Mouse (Mus musculus) myocyte (in vitro differentiated cells): ENCODE measurements around the gene Mfsd6l. TPM values are rescaled to one million over a fixed set of nuclear protein-coding genes. Genes with fewer than 3 reads are reported as not detected.

Experiments used
- H3K27me3 ChIP-seq: one replicate; pipeline ENCODE4 v1.6.1; 2011; ENCODE audit not compliant: control insufficient read depth, insufficient read depth, insufficient read length
- H3K36me3 ChIP-seq: one replicate; pipeline ENCODE4 v1.6.1; 2011; ENCODE audit not compliant: control insufficient read depth, insufficient read depth
- H3K4me2 ChIP-seq: one replicate; pipeline ENCODE4 v1.6.1; 2011; ENCODE audit warnings: low read depth, control low read depth
- H3K4me3 ChIP-seq: one replicate; pipeline ENCODE4 v1.5.1; 2011; ENCODE audit warnings: mild to moderate bottlenecking, control low read depth, moderate library complexity
- H3K79me2 ChIP-seq: one replicate; pipeline ENCODE4 v1.6.1; 2011; ENCODE audit not compliant: control insufficient read depth, insufficient read depth
- H3ac ChIP-seq: one replicate; pipeline ENCODE4 v1.6.1; 2011; ENCODE audit not compliant: control insufficient read depth, insufficient read length
- CEBPB ChIP-seq: IDR thresholded peaks from 2 replicates; pipeline ENCODE4 v1.6.1; 2011; ENCODE audit warnings: mild to moderate bottlenecking, moderate library complexity; ENCODE audit not compliant: poor library complexity, insufficient read depth, severe bottlenecking
- E2F4 ChIP-seq: IDR thresholded peaks from one replicate; pipeline ENCODE4 v1.6.1; 2011; ENCODE audit warnings: mild to moderate bottlenecking, control low read depth, moderate library complexity; ENCODE audit not compliant: insufficient read depth
- MAX ChIP-seq: IDR thresholded peaks from one replicate; pipeline ENCODE4 v1.6.1; 2011; ENCODE audit warnings: low read depth, mild to moderate bottlenecking, control low read depth
- MYOD1 ChIP-seq, 3 experiments: IDR thresholded peaks; one replicate each; pipeline ENCODE4 v1.6.1; 2011; ENCODE audit warnings: control low read depth in 2 of 3, low read depth in 2 of 3, mild to moderate bottlenecking in 2 of 3, moderate library complexity in 1 of 3; ENCODE audit not compliant: insufficient read length in 2 of 3, control insufficient read depth in 1 of 3
- MYOG ChIP-seq, 3 experiments: IDR thresholded peaks; one replicate each; pipeline ENCODE4 v1.6.1; 2011; ENCODE audit warnings: control low read depth in 2 of 3, low read depth in 2 of 3, mild to moderate bottlenecking in 2 of 3; ENCODE audit not compliant: insufficient read length in 2 of 3, control insufficient read depth in 1 of 3, insufficient read depth in 1 of 3
- POLR2A ChIP-seq: IDR thresholded peaks from one replicate; pipeline ENCODE4 v1.6.1; 2011; ENCODE audit warnings: low read depth, mild to moderate bottlenecking, control low read depth, moderate library complexity; ENCODE audit not compliant: insufficient read length
- POLR2AphosphoS2 ChIP-seq: IDR thresholded peaks from one replicate; pipeline ENCODE4 v1.6.1; 2011; ENCODE audit warnings: low read depth, control low read depth; ENCODE audit not compliant: insufficient read length
- REST ChIP-seq: IDR thresholded peaks from one replicate; pipeline ENCODE4 v1.6.1; 2011; ENCODE audit warnings: mild to moderate bottlenecking, control low read depth, moderate library complexity; ENCODE audit not compliant: insufficient read depth, insufficient read length
- SRF ChIP-seq: IDR thresholded peaks from one replicate; pipeline ENCODE4 v1.6.1; 2011; ENCODE audit warnings: low read depth; ENCODE audit not compliant: control insufficient read depth, insufficient read length
- TCF12 ChIP-seq: IDR thresholded peaks from one replicate; pipeline ENCODE4 v1.6.1; 2011; ENCODE audit warnings: mild to moderate bottlenecking, control low read depth; ENCODE audit not compliant: poor library complexity, insufficient read depth, severe bottlenecking
- TCF3 ChIP-seq: IDR thresholded peaks from one replicate; pipeline ENCODE4 v1.6.1; 2011; ENCODE audit warnings: low read depth, control low read depth; ENCODE audit not compliant: insufficient read length
- USF1 ChIP-seq: IDR thresholded peaks from one replicate; pipeline ENCODE4 v1.6.1; 2011; ENCODE audit warnings: low read depth, mild to moderate bottlenecking, control low read depth, moderate library complexity
- polyA plus RNA-seq: library from polyadenylated mRNA; unstranded; fragments of >200 nt; fragmentation: generic; extraction: Trizol; gene quantifications from one replicate; pipeline ENCODE4 v1.2.1, GENCODE M21; 2012; ENCODE audit warnings: missing spikeins

The Mfsd6l gene
- polyA plus RNA-seq, 1 experiment, result not detected

DNA sequence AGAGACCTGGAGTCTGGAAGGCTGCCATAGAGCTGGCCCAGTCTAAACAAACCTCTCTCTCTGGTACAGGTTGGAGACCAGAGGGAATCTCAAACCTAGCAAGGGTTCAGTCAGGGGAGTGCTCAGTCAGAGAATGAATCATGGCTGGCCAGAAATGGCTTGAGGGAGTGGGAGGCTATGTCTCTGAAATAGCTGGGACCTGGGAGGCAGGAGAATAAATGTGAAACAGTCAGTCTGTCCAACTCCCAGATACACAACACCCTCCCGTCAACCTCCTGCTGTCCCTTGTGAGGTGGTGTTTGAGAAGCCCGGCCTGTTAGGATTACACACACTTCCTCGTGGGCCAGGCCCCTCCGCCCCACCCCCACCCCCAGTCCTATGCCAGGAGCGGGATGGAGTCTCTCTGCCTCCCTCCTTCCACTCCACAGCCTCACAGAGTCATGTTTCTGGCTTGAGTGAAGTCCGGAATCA lies 44.6 kb downstream of the Mfsd6l start:
- H3K4me2 ChIP-seq, result no peak overlapping the region
- no peaks in the 10 kb centered on the region for H3K36me3 ChIP-seq
- H3K79me2 ChIP-seq, result no peaks in the 10 kb centered on the region

DNA sequence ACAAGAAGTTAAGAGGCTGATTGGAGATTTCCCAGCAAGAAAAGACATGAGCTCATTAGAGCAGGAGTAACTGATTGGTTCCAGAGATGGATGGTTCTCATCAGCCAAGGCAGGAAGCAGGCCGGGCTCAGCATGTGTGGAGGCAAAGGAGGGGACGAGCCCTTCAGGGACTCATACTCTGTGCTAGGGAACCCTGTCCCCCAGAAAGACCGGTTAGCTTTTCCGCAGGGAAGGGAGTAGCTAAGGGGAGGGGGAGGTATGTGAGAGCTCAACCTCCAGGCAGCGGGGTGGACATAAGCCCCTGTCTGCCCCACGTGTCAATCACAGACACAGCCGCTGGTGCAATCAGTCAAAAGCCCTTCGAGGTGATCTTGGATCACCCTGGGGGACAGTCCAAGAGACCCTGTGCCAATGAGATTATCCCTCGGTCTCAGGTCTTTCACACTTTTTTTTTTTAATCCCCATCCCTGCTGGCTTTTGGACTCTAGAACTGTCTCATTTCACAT lies 45.6 kb downstream of the Mfsd6l start:
- Histone ChIP-seq H3K79me2 (no peaks in the 10 kb centered on the region), H3K4me3 (no peak overlapping the region), H3ac (no peak overlapping the region), H3K27me3 (no peaks in the 10 kb centered on the region), H3K36me3 (no peaks in the 10 kb centered on the region), H3K4me2 (no peak overlapping the region)
- TF ChIP-seq POLR2A (no peak), CEBPB (no peak), E2F4 (no peak), POLR2AphosphoS2 (no peak), TCF3 (no peak), REST (no peak), USF1 (no peak), MAX (no peak), TCF12 (no peak), SRF (no peak), MYOG (IDR thresholded peaks at IDR 0.05; ENCODE audit: control insufficient read depth in 1 of 3, insufficient read depth in 1 of 3, insufficient read length in 2 of 3, low read depth in 2 of 3) (no peak), MYOD1 (IDR thresholded peaks at IDR 0.05; ENCODE audit: control insufficient read depth in 1 of 3, insufficient read length in 2 of 3, low read depth in 2 of 3) (no peak)

More for the DNA sequence above, 44.6 kb downstream of the Mfsd6l start:
- Histone ChIP-seq H3K27me3 (no peaks in the 10 kb centered on the region), H3ac (no peak overlapping the region), H3K4me3 (no peak overlapping the region)
- TF ChIP-seq USF1 (no peak), MYOG (IDR thresholded peaks at IDR 0.05; ENCODE audit: control insufficient read depth in 1 of 3, insufficient read depth in 1 of 3, insufficient read length in 2 of 3, low read depth in 2 of 3) (no peak), POLR2AphosphoS2 (no peak), TCF3 (no peak), REST (no peak), POLR2A (no peak), TCF12 (no peak), CEBPB (no peak), MAX (no peak), MYOD1 (IDR thresholded peaks at IDR 0.05; ENCODE audit: control insufficient read depth in 1 of 3, insufficient read length in 2 of 3, low read depth in 2 of 3) (no peak), E2F4 (no peak), SRF (no peak)

DNA sequence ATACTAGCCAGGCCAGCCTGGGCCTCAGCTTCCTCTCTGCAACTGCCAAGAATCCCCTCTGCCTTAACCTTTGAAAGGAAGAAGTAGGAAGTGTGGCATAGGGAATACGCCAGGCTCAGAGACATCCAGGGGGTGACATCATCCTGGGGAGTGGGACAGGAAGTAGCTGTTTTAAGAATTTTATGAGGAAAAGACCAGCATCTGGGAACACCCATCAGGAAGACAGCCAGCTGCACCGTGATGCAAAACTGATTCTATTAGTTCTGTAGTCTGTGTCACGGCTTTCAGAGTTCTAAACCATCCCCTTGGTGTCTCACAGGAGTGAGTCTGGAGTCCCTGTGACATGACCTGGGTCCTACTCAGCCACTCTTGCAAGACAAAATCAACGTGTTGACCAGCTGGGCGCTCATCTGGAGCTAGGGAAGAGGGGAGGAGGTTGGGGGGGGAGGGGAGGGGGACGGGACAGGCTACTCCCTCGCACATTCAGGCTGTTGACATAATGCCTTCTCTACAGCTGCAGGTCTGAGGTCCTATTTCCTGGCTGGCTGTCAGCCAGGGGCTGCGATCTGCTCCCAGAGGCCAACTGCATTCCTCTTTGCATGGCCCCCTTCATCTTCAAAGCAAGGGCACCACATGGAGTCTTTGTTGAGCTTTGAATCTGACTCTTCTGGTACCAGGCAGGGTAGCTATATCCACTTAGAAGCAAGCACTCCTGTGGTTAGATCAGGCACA lies 46.4 kb downstream of the Mfsd6l start:
- Histone ChIP-seq H3K4me3 (no peak overlapping the region), H3K27me3 (no peaks in the 10 kb centered on the region), H3K4me2 (no peak overlapping the region), H3ac (no peak overlapping the region), H3K36me3 (no peaks in the 10 kb centered on the region), H3K79me2 (no peaks in the 10 kb centered on the region)
- TF ChIP-seq MYOD1 (IDR thresholded peaks at IDR 0.05; ENCODE audit: control insufficient read depth in 1 of 3, insufficient read length in 2 of 3, low read depth in 2 of 3) (no peak), MYOG (IDR thresholded peaks at IDR 0.05; ENCODE audit: control insufficient read depth in 1 of 3, insufficient read depth in 1 of 3, insufficient read length in 2 of 3, low read depth in 2 of 3) (no peak), MAX (no peak), SRF (no peak), POLR2AphosphoS2 (no peak), TCF3 (no peak)

DNA sequence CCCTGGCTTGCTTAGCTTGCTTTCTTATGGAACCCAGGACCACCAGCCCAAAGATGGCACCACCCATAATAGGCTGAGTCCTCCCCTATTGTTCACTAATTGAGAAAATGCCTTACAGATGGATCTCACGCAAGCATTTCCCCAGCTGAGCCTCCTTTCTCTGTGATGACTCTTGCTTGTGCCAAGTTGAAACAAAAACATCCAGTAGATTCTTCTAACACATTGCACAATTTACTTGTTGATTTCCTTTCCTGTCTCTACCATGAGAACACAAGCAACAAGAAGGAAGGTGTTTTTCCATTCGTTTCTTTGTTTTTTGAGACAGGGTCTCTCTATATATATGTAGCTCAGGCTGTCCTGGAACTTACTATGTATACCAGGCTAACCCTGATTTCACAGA lies 51.1 kb downstream of the Mfsd6l start:
- Histone ChIP-seq H3K4me3 (no peak overlapping the region), H3K4me2 (no peak overlapping the region), H3ac (no peak overlapping the region), H3K79me2 (no peaks in the 10 kb centered on the region), H3K27me3 (no peaks in the 10 kb centered on the region), H3K36me3 (no peaks in the 10 kb centered on the region)
- no peak for TF ChIP-seq MYOG (IDR thresholded peaks at IDR 0.05; ENCODE audit: control insufficient read depth in 1 of 3, insufficient read depth in 1 of 3, insufficient read length in 2 of 3, low read depth in 2 of 3)
- no peak for TF ChIP-seq E2F4
- no peak for TF ChIP-seq SRF
- TF ChIP-seq POLR2A, result no peak
- TF ChIP-seq TCF3, result no peak
- no peak for TF ChIP-seq TCF12
- TF ChIP-seq POLR2AphosphoS2, result no peak
- TF ChIP-seq USF1, result no peak
- TF ChIP-seq MYOD1 (IDR thresholded peaks at IDR 0.05; ENCODE audit: control insufficient read depth in 1 of 3, insufficient read length in 2 of 3, low read depth in 2 of 3), result no peak
- TF ChIP-seq REST, result no peak
- no peak for TF ChIP-seq CEBPB
- no peak for TF ChIP-seq MAX

Other genes starting within 250 kb of the Mfsd6l start
- 15.6 TPM for gene Ntn1, start 155.4 kb upstream of the Mfsd6l start, polyA plus RNA-seq
- gene Pik3r5, start 124.1 kb upstream of the Mfsd6l start, polyA plus RNA-seq, result 0.22 TPM
- gene Pik3r6, start 53.2 kb upstream of the Mfsd6l start, polyA plus RNA-seq, result 0.05 TPM
- gene Ccdc42, start 30.8 kb downstream of the Mfsd6l start, polyA plus RNA-seq, result not detected
- 20.9 TPM for gene Myh10, start 135.4 kb downstream of the Mfsd6l start, polyA plus RNA-seq